Mouse (Mus musculus): ENCODE measurements around the gene Yif1a. TPM values are rescaled to one million over a fixed set of nuclear protein-coding genes. Genes with fewer than 3 reads are reported as not detected.

Yif1a gene
- total RNA-seq, 1 experiment, result 84.4 TPM

- peaks cover 4% of the 10 kb centered on the region; the same call in 1 of the 2 replicates for H3K36me3 ChIP-seq (ENCODE audit: control insufficient read depth, insufficient read depth, low read length, poor library complexity, severe bottlenecking)
- H3K9ac ChIP-seq (ENCODE audit: insufficient read depth, low read depth, low read length, poor library complexity, severe bottlenecking), result peak overlapping the region; percentile 23; the same call in 1 of the 2 replicates
- peaks cover 15 to 49% of the 10 kb centered on the region in 2 experiments for H3K4me1 ChIP-seq (ENCODE audit: control insufficient read depth in 2 of 2, insufficient read depth in 2 of 2, low read length in 2 of 2, poor library complexity in 1 of 2)
- TF ChIP-seq CHD2 (IDR thresholded peaks at IDR 0.05; ENCODE audit: low read depth, low read length), result no peak
- no peak for TF ChIP-seq HCFC1 (IDR thresholded peaks at IDR 0.05; ENCODE audit: borderline replicate concordance, insufficient read depth, low read length)
- no peak for TF ChIP-seq MAFK (IDR thresholded peaks at IDR 0.05; ENCODE audit: insufficient read depth, low read depth, low read length)
- TF ChIP-seq ZNF384 (IDR thresholded peaks at IDR 0.05; ENCODE audit: low read depth, low read length), result no peak
- TF ChIP-seq ZC3H11A (IDR thresholded peaks at IDR 0.05; ENCODE audit: borderline replicate concordance, low read depth, low read length), result no peak
- DNase-seq (ENCODE audit: low read depth, low spot score), result peak; percentile 83
- H3K4me3 ChIP-seq (ENCODE audit: insufficient read depth in 1 of 2, low read depth in 1 of 2, low read length in 2 of 2, poor library complexity in 1 of 2, severe bottlenecking in 1 of 2), result peak overlapping the region in 1 of 2 experiments; percentile 20; a peak in 1 of 4 replicates
- peak overlapping the region; percentile 83 for H3K27ac ChIP-seq (ENCODE audit: insufficient read depth, low read depth, low read length, poor library complexity, severe bottlenecking)
- in situ Hi-C loops (cut with MboI; ENCODE audit: low sequenced_read_pairs in 2 of 2, unreplicated experiment in 2 of 2), result no loop called here
- H3K9me3 ChIP-seq (ENCODE audit: control insufficient read depth, insufficient read depth, low read depth, low read length), result no peaks in the 10 kb centered on the region
Measured at GRCm38 (mm10) chr19:5058801-5059771, 29.3 kb upstream of the Yif1a start.

GRCm38 (mm10) chr19:5060365-5061330 is 27.7 kb upstream of the Yif1a start:
- Histone ChIP-seq H3K4me3 (ENCODE audit: insufficient read depth in 1 of 2, low read depth in 1 of 2, low read length in 2 of 2, poor library complexity in 1 of 2, severe bottlenecking in 1 of 2) (no peak overlapping the region), H3K9ac (ENCODE audit: insufficient read depth, low read depth, low read length, poor library complexity, severe bottlenecking) (peak overlapping the region; percentile 21; the same call in 1 of the 2 replicates), H3K4me1 (ENCODE audit: control insufficient read depth in 2 of 2, insufficient read depth in 2 of 2, low read length in 2 of 2, poor library complexity in 1 of 2) (peaks cover 15 to 49% of the 10 kb centered on the region in 2 experiments), H3K27ac (ENCODE audit: insufficient read depth, low read depth, low read length, poor library complexity, severe bottlenecking) (peak overlapping the region; percentile 59; the same call in 1 of the 2 replicates), H3K9me3 (ENCODE audit: control insufficient read depth, insufficient read depth, low read depth, low read length) (no peaks in the 10 kb centered on the region), H3K36me3 (ENCODE audit: control insufficient read depth, insufficient read depth, low read length, poor library complexity, severe bottlenecking) (no peaks in the 10 kb centered on the region)
- DNase-seq (ENCODE audit: low read depth, low spot score), result no peak
- TF ChIP-seq MAFK (IDR thresholded peaks at IDR 0.05; ENCODE audit: insufficient read depth, low read depth, low read length) (peak; percentile 56; the same call in 1 of the 2 replicates), HCFC1 (IDR thresholded peaks at IDR 0.05; ENCODE audit: borderline replicate concordance, insufficient read depth, low read length) (no peak)
- in situ Hi-C loops (cut with MboI; ENCODE audit: low sequenced_read_pairs in 2 of 2, unreplicated experiment in 2 of 2), result no loop called here

- H3K36me3 ChIP-seq (ENCODE audit: control insufficient read depth, insufficient read depth, low read length, poor library complexity, severe bottlenecking), result no peaks in the 10 kb centered on the region
- no peak overlapping the region for H3K9ac ChIP-seq (ENCODE audit: insufficient read depth, low read depth, low read length, poor library complexity, severe bottlenecking)
- peaks cover 15 to 51% of the 10 kb centered on the region in 2 experiments for H3K4me1 ChIP-seq (ENCODE audit: control insufficient read depth in 2 of 2, insufficient read depth in 2 of 2, low read length in 2 of 2, poor library complexity in 1 of 2)
- no peak overlapping the region for H3K4me3 ChIP-seq (ENCODE audit: insufficient read depth in 1 of 2, low read depth in 1 of 2, low read length in 2 of 2, poor library complexity in 1 of 2, severe bottlenecking in 1 of 2)
- no peak overlapping the region for H3K27ac ChIP-seq (ENCODE audit: insufficient read depth, low read depth, low read length, poor library complexity, severe bottlenecking)
- no peaks in the 10 kb centered on the region for H3K9me3 ChIP-seq (ENCODE audit: control insufficient read depth, insufficient read depth, low read depth, low read length)
- in situ Hi-C loops (cut with MboI; ENCODE audit: low sequenced_read_pairs in 2 of 2, unreplicated experiment in 2 of 2), result no loop called here
- no peak for DNase-seq (ENCODE audit: low read depth, low spot score)
- TF ChIP-seq MAFK (IDR thresholded peaks at IDR 0.05; ENCODE audit: insufficient read depth, low read depth, low read length) (no peak), ZC3H11A (IDR thresholded peaks at IDR 0.05; ENCODE audit: borderline replicate concordance, low read depth, low read length) (no peak), HCFC1 (IDR thresholded peaks at IDR 0.05; ENCODE audit: borderline replicate concordance, insufficient read depth, low read length) (no peak), CHD2 (IDR thresholded peaks at IDR 0.05; ENCODE audit: low read depth, low read length) (no peak), ZNF384 (IDR thresholded peaks at IDR 0.05; ENCODE audit: low read depth, low read length) (no peak)
Measured at GRCm38 (mm10) chr19:5062041-5062440, 26.3 kb upstream of the Yif1a start.

GRCm38 (mm10) chr19:5062446-5062845 is 25.9 kb upstream of the Yif1a start:
- Histone ChIP-seq H3K9me3 (ENCODE audit: control insufficient read depth, insufficient read depth, low read depth, low read length) (no peaks in the 10 kb centered on the region), H3K27ac (ENCODE audit: insufficient read depth, low read depth, low read length, poor library complexity, severe bottlenecking) (no peak overlapping the region), H3K4me3 (ENCODE audit: insufficient read depth in 1 of 2, low read depth in 1 of 2, low read length in 2 of 2, poor library complexity in 1 of 2, severe bottlenecking in 1 of 2) (no peak overlapping the region), H3K36me3 (ENCODE audit: control insufficient read depth, insufficient read depth, low read length, poor library complexity, severe bottlenecking) (no peaks in the 10 kb centered on the region), H3K4me1 (ENCODE audit: control insufficient read depth in 2 of 2, insufficient read depth in 2 of 2, low read length in 2 of 2, poor library complexity in 1 of 2) (peaks cover 14 to 54% of the 10 kb centered on the region in 2 experiments), H3K9ac (ENCODE audit: insufficient read depth, low read depth, low read length, poor library complexity, severe bottlenecking) (no peak overlapping the region)
- no peak for TF ChIP-seq CHD2 (IDR thresholded peaks at IDR 0.05; ENCODE audit: low read depth, low read length)
- no peak for TF ChIP-seq HCFC1 (IDR thresholded peaks at IDR 0.05; ENCODE audit: borderline replicate concordance, insufficient read depth, low read length)
- no peak for TF ChIP-seq MAFK (IDR thresholded peaks at IDR 0.05; ENCODE audit: insufficient read depth, low read depth, low read length)
- no peak for TF ChIP-seq ZNF384 (IDR thresholded peaks at IDR 0.05; ENCODE audit: low read depth, low read length)
- no peak for TF ChIP-seq ZC3H11A (IDR thresholded peaks at IDR 0.05; ENCODE audit: borderline replicate concordance, low read depth, low read length)
- in situ Hi-C loops (cut with MboI; ENCODE audit: low sequenced_read_pairs in 2 of 2, unreplicated experiment in 2 of 2), result no loop called here
- DNase-seq (ENCODE audit: low read depth, low spot score), result no peak

All from ES-E14 (cell line).